Mouse (Mus musculus) testis, adult 10 weeks (tissue): ENCODE measurements around the gene Gm21865. TPM values are rescaled to one million over a fixed set of nuclear protein-coding genes. Genes with fewer than 3 reads are reported as not detected.

Source experiments
- polyA plus RNA-seq: library from polyadenylated mRNA; stranded (reverse); fragments of 350-450 nt; fragmentation: Illumina TruSeq; extraction: RNeasy Lipid Tissue Mini Kit (QIAGEN cat#74804); gene quantifications from one replicate; pipeline ENCODE4 v1.2.3, GENCODE M21; 2014; ENCODE audit warnings: low read depth, low replicate concordance

Gene Gm21865
- polyA plus RNA-seq: 12.8 TPM

DNA sequence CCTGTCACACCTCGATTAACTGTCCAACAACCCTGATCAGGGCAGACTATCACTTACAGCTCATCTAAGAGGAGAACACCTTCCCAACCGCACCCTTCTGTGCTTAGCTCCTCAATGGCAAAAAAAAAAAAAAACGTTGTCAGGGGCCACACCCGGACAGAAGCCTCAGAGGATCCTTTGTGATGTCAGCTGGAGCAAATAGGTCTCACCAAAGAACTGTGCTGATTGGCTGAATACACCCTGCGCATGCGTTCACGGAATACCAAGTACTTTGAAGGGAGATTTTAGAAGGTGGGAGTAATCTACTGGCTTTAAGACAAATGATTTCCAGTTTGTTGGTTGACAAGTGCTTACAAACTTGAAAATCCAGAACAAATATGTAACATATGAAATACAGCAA lies at the start of gene Gm21865:
Gene Gm21865 (minus strand): TSS at position 101 of the 400 bp plus-strand sequence.

Other genes with a start within 250 kb of the Gm21865 start
- gene Gm21882, start 64.6 kb upstream of the Gm21865 start, polyA plus RNA-seq: 1.9 TPM